Mouse (Mus musculus) embryonic stem cell, embryonic (primary cell): ENCODE results near the gene Atp2a2.

ENCODE experiments used
- CTCF ChIA-PET, 4 experiments: fragments of 300-600 bp in 2 of 4; fragments of 350-600 bp in 2 of 4; sonication (Branson Sonifier 250); formaldehyde crosslinking; loops; one replicate each; lab custom pipeline; 2022; ENCODE audit warnings: inconsistent platforms in 2 of 4; lab: Charles Lee
- POLR2A ChIA-PET, 4 experiments: fragments of 300-600 bp in 2 of 4; fragments of 350-600 bp in 2 of 4; sonication (Branson Sonifier 250); formaldehyde crosslinking; loops; one replicate each; lab custom pipeline; 2022; ENCODE audit warnings: antibody characterized with exemption in 4 of 4, inconsistent platforms in 1 of 4; lab: Charles Lee

Gene Atp2a2

GRCm38 (mm10) chr5:122486243-122486642 lies 15.8 kb downstream of the Atp2a2 start:
- ChIA-PET CTCF (interaction anchor here (0.6 to 1.7 kb wide), 9 partner anchors 10 to 578 kb away, joined by 3 to 5 read pairs (median 4); no protein-coding TSS in a partner anchor), POLR2A (interaction anchor here (0.6 to 36.9 kb wide), 25 partner anchors 7 to 574 kb away, joined by 3 to 757 read pairs (median 5); partner anchors contain the start of genes Anapc7 (in 1 of the 4) and Atp2a2 (in 1 of the 4))

GRCm38 (mm10) chr5:122482733-122483391 lies 19.2 kb downstream of the Atp2a2 start:
- ChIA-PET POLR2A (interaction anchor here (0.7 to 36.9 kb wide), 21 partner anchors 5 to 342 kb away, joined by 3 to 757 read pairs (median 4); partner anchors contain the start of genes Atp2a2 (in 2 of the 4) and Ccdc63 (in 1 of the 4)), CTCF (no interaction called here)

GRCm38 (mm10) chr5:122481844-122482243 lies 20.2 kb downstream of the Atp2a2 start:
- ChIA-PET CTCF (no interaction called here), POLR2A (interaction anchor here in 3 of 4 experiments (0.6 to 36.9 kb wide), 19 partner anchors 4 to 199 kb away, joined by 3 to 757 read pairs (median 4); partner anchors contain the start of gene Atp2a2 (in 2 of the 3))

GRCm38 (mm10) chr5:122479131-122479530 lies 22.9 kb downstream of the Atp2a2 start:
- POLR2A ChIA-PET, result interaction anchor here in 2 of 4 experiments (0.6 to 36.9 kb wide), 12 partner anchors 9 to 236 kb away, joined by 3 to 757 read pairs (median 5); partner anchors contain the start of genes Anapc7 (in 1 of the 2) and Atp2a2 (in 1 of the 2)
- CTCF ChIA-PET, result interaction anchor here in 1 of 4 experiments (0.5 to 1.2 kb wide), 4 partner anchors 18 to 773 kb away, joined by 3 to 5 read pairs (median 4); partner anchors contain the start of gene Wdr66

GRCm38 (mm10) chr5:122477492-122477891 lies 24.5 kb downstream of the Atp2a2 start:
- POLR2A ChIA-PET, result interaction anchor here in 2 of 4 experiments (0.8 to 36.9 kb wide), 8 partner anchors 12 to 336 kb away, joined by 3 to 757 read pairs (median 4); partner anchors contain the start of gene Atp2a2 (in 1 of the 2)
- CTCF ChIA-PET, result interaction anchor here in 1 of 4 experiments (0.8 kb wide), 1 partner anchor 35 kb away, joined by 3 read pairs; no protein-coding TSS in a partner anchor

- ChIA-PET POLR2A (interaction anchor here in 2 of 4 experiments (0.6 to 36.9 kb wide), 9 partner anchors 9 to 346 kb away, joined by 3 to 757 read pairs (median 5); partner anchors contain the start of gene Atp2a2 (in 1 of the 2)), CTCF (interaction anchor here in 1 of 4 experiments (1.1 kb wide), 1 partner anchor 11 kb away, joined by 3 read pairs; no protein-coding TSS in a partner anchor)
These were observed 25.9 kb downstream of the Atp2a2 start for GRCm38 (mm10) chr5:122476078-122476477.

GRCm38 (mm10) chr5:122474643-122475363 lies 27.2 kb downstream of the Atp2a2 start:
- POLR2A ChIA-PET, result interaction anchor here in 3 of 4 experiments (0.8 to 36.9 kb wide), 17 partner anchors 9 to 152 kb away, joined by 3 to 757 read pairs (median 4); partner anchors contain the start of gene Atp2a2 (in 1 of the 3)

GRCm38 (mm10) chr5:122471658-122472057 lies 30.4 kb downstream of the Atp2a2 start:
- CTCF ChIA-PET, result interaction anchor here in 1 of 4 experiments (1.2 to 1.4 kb wide), 3 partner anchors 15 to 156 kb away, joined by 3 to 5 read pairs (median 3); no protein-coding TSS in a partner anchor
- POLR2A ChIA-PET, result interaction anchor here in 3 of 4 experiments (0.9 to 36.9 kb wide), 10 partner anchors 9 to 281 kb away, joined by 3 to 757 read pairs (median 4); partner anchors contain the start of gene Atp2a2 (in 1 of the 3)

More at GRCm38 (mm10) chr5:122474643-122475363, 27.2 kb downstream of the Atp2a2 start:
- CTCF ChIA-PET, result interaction anchor here in 3 of 4 experiments (0.8 to 1.8 kb wide), 6 partner anchors 9 to 27 kb away, joined by 3 to 4 read pairs (median 3); partner anchors contain the start of gene Atp2a2 (in 1 of the 3)

- CTCF ChIA-PET, result interaction anchor here in 1 of 4 experiments (1.2 kb wide), 1 partner anchor 18 kb away, joined by 4 read pairs; no protein-coding TSS in a partner anchor
- POLR2A ChIA-PET, result interaction anchor here in 3 of 4 experiments (1.0 to 36.9 kb wide), 11 partner anchors 9 to 49 kb away, joined by 3 to 757 read pairs (median 4); partner anchors contain the start of gene Atp2a2 (in 1 of the 3)
These were observed 40.6 kb downstream of the Atp2a2 start for GRCm38 (mm10) chr5:122461431-122461830.

- ChIA-PET POLR2A (interaction anchor here in 3 of 4 experiments (0.5 to 36.9 kb wide), 14 partner anchors 8 to 1264 kb away, joined by 3 to 757 read pairs (median 4); partner anchors contain the start of gene Atp2a2 (in 1 of the 3)), CTCF (interaction anchor here in 1 of 4 experiments (1.2 kb wide), 1 partner anchor 19 kb away, joined by 4 read pairs; no protein-coding TSS in a partner anchor)
These were observed 41.4 kb downstream of the Atp2a2 start for GRCm38 (mm10) chr5:122460656-122461055.

GRCm38 (mm10) chr5:122459335-122459734 lies 42.7 kb downstream of the Atp2a2 start:
- ChIA-PET POLR2A (interaction anchor here in 3 of 4 experiments (0.5 to 36.9 kb wide), 9 partner anchors 8 to 263 kb away, joined by 3 to 757 read pairs (median 5); partner anchors contain the start of gene Atp2a2 (in 1 of the 3)), CTCF (no interaction called here)

GRCm38 (mm10) chr5:122458066-122458465 lies 44.0 kb downstream of the Atp2a2 start:
- CTCF ChIA-PET, result interaction anchor here (0.5 to 1.4 kb wide), 4 partner anchors 16 to 1117 kb away, joined by 3 to 4 read pairs (median 3); no protein-coding TSS in a partner anchor
- POLR2A ChIA-PET, result interaction anchor here in 3 of 4 experiments (0.5 to 2.6 kb wide), 17 partner anchors 8 to 72 kb away, joined by 3 to 22 read pairs (median 6); partner anchors contain the start of gene Atp2a2 (in 1 of the 3)

GRCm38 (mm10) chr5:122457054-122457453 lies 45.0 kb downstream of the Atp2a2 start:
- ChIA-PET POLR2A (interaction anchor here in 2 of 4 experiments (0.8 to 2.6 kb wide), 13 partner anchors 8 to 73 kb away, joined by 3 to 22 read pairs (median 7); partner anchors contain the start of gene Atp2a2 (in 1 of the 2)), CTCF (interaction anchor here in 2 of 4 experiments (0.8 kb wide), 2 partner anchors 15 to 162 kb away, joined by 3 read pairs; no protein-coding TSS in a partner anchor)

- ChIA-PET CTCF (interaction anchor here in 1 of 4 experiments (0.9 to 1.1 kb wide), 2 partner anchors 19 kb away, joined by 3 to 4 read pairs; no protein-coding TSS in a partner anchor), POLR2A (interaction anchor here in 3 of 4 experiments (0.5 to 7.4 kb wide), 20 partner anchors 10 to 246 kb away, joined by 3 to 112 read pairs (median 4); no protein-coding TSS in a partner anchor)
These were observed 46.4 kb downstream of the Atp2a2 start for GRCm38 (mm10) chr5:122455584-122455983.

- POLR2A ChIA-PET, result interaction anchor here in 3 of 4 experiments (0.5 to 7.4 kb wide), 27 partner anchors 9 to 245 kb away, joined by 3 to 112 read pairs (median 4); partner anchors contain the start of genes Rad9b (in 1 of the 3) and Vps29 (in 1 of the 3)
These were observed 47.1 kb downstream of the Atp2a2 start for GRCm38 (mm10) chr5:122454883-122455282.

GRCm38 (mm10) chr5:122454442-122454841 lies 47.6 kb downstream of the Atp2a2 start:
- CTCF ChIA-PET, result interaction anchor here in 1 of 4 experiments (1.8 kb wide), 1 partner anchor 427 kb away, joined by 6 read pairs; no protein-coding TSS in a partner anchor
- POLR2A ChIA-PET, result interaction anchor here in 3 of 4 experiments (0.5 to 7.4 kb wide), 28 partner anchors 8 to 940 kb away, joined by 3 to 112 read pairs (median 4); partner anchors contain the start of genes Anapc7 (in 1 of the 3), Atp2a2 (in 1 of the 3), Mlxip (in 1 of the 3) and Rad9b (in 1 of the 3)

More at GRCm38 (mm10) chr5:122454883-122455282, 47.1 kb downstream of the Atp2a2 start:
- CTCF ChIA-PET, result interaction anchor here in 1 of 4 experiments (0.9 to 1.1 kb wide), 2 partner anchors 18 to 19 kb away, joined by 3 to 4 read pairs; no protein-coding TSS in a partner anchor
